Mouse (Mus musculus) stomach, embryonic 16.5 days (tissue): ENCODE results near the gene Tcl1b3. TPM values are rescaled to one million over a fixed set of nuclear protein-coding genes. Genes with fewer than 3 reads are reported as not detected.
A peak's percentile ranks its signal among the peaks of the same experiment; 100 is the strongest.

ENCODE experiments used
- ATAC-seq: fragments of 200-750 bp; cut with Nextera tagmentation; 2 replicates; pipeline ENCODE4 v1.8.0; 2017; ENCODE audit warnings: moderate number of reproducible peaks, moderate TSS enrichment; ENCODE audit not compliant: insufficient read depth, low FRiP score
- H3K27ac ChIP-seq: fragments of 300-500 bp; sonication (generic); 2 replicates; pipeline ENCODE4 v1.5.1; 2014; ENCODE audit warnings: low read length
- H3K27me3 ChIP-seq: fragments of 300-500 bp; sonication (generic); 2 replicates; pipeline ENCODE4 v1.6.1; 2014; ENCODE audit warnings: low read length, control low read depth, mixed read lengths; ENCODE audit not compliant: control insufficient read depth, insufficient read depth
- H3K36me3 ChIP-seq: fragments of 300-500 bp; sonication (generic); 2 replicates; pipeline ENCODE4 v1.6.1; 2014; ENCODE audit warnings: low read length; ENCODE audit not compliant: control insufficient read depth, insufficient read depth
- H3K4me1 ChIP-seq: fragments of 300-500 bp; sonication (generic); 2 replicates; pipeline ENCODE4 v1.6.1; 2014; ENCODE audit warnings: low read length, control low read depth, mixed read lengths; ENCODE audit not compliant: control insufficient read depth, insufficient read depth
- H3K4me2 ChIP-seq: fragments of 300-500 bp; sonication (generic); 2 replicates; pipeline ENCODE4 v1.6.1; 2014; ENCODE audit warnings: low read depth, low read length, mixed read lengths
- H3K4me3 ChIP-seq: fragments of 300-500 bp; sonication (generic); replicated peaks from 2 replicates; pipeline ENCODE4 v1.5.1; 2014; ENCODE audit warnings: mild to moderate bottlenecking, low read length
- H3K9ac ChIP-seq: fragments of 300-500 bp; sonication (generic); 2 replicates; pipeline ENCODE4 v1.6.1; 2014; ENCODE audit warnings: low read length
- H3K9me3 ChIP-seq: fragments of 300-500 bp; sonication (generic); replicated peaks from 2 replicates; pipeline ENCODE4 v1.6.1; 2016; ENCODE audit warnings: low read length, control low read depth; ENCODE audit not compliant: control insufficient read depth
- WGBS: fragments of 180-500 bp; shearing (Covaris S2); extraction: QIAGEN DNeasy Blood & Tissue Kit; methylation state at CpG from one replicate; pipeline ENCODE4 v1.1.7; 2014; 5-methylcytosine and 5-hydroxymethylcytosine counted together
- polyA plus RNA-seq: library from polyadenylated mRNA; unstranded; fragments of >200 nt; fragmentation: Nextera tagmentation; extraction: Ambion mirVana; gene quantifications from 2 replicates; pipeline ENCODE4 v1.2.1, GENCODE M21; 2015

Gene Tcl1b3
- polyA plus RNA-seq, 1 experiment from 2014 or later, result not detected

- Histone ChIP-seq H3K4me3 (no peak within 1 kb of the TSS), H3K4me1 (no peaks in the 10 kb centered on the region), H3K36me3 (no peaks in the 10 kb centered on the region), H3K4me2 (no peak within 1 kb of the TSS), H3K27ac (no peak within 1 kb of the TSS), H3K27me3 (no peaks in the 10 kb centered on the region), H3K9me3 (no peaks in the 10 kb centered on the region), H3K9ac (no peak within 1 kb of the TSS)
- ATAC-seq, result 0 out of 2 replicates have a peak, but pooled peaks have one; percentile 25
- WGBS, result 84% methylated on average over 22 of the region's 22 CpGs
Observed at GRCm38 (mm10) chr12:105222601-105223319, 31.9 kb downstream of the Tcl1b3 start, which contains the start of gene Tcl1. Gene Tcl1, minus strand, starts transcription at chr12:105222793.

GRCm38 (mm10) chr12:105224621-105225320, 33.9 kb downstream of the Tcl1b3 start:
- no peak for ATAC-seq
- Histone ChIP-seq H3K4me3 (no peak overlapping the region), H3K4me1 (no peaks in the 10 kb centered on the region), H3K27me3 (no peaks in the 10 kb centered on the region), H3K36me3 (no peaks in the 10 kb centered on the region), H3K9ac (no peak overlapping the region), H3K4me2 (no peak overlapping the region), H3K27ac (no peak overlapping the region), H3K9me3 (no peaks in the 10 kb centered on the region)
- WGBS, result 58% methylated on average over 16 of the region's 16 CpGs

DNA sequence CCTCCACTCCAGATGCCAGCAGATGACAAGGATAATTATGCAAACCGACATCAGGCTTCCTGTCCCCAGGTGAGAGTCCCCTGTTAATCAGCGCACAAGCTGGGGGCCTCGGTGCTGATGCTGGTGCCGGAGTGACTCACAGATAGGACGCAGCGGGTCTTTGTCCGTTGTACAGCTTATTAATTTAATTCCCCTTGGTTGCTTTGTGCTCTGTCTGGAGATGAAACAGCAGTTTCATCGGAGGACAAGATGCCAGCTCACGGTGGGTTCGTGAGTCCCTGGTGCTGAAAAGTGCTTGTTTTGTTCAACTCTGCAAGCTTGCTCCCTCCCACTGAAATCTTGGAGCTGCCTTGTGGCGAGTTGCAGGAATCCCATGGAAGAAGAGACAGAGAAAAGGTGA, 43.5 kb downstream of the Tcl1b3 start:
- no peaks in the 10 kb centered on the region for H3K27me3 ChIP-seq
- 61% methylated on average over 11 of the region's 11 CpGs for WGBS

GRCm38 (mm10) chr12:105235091-105235490, 44.2 kb downstream of the Tcl1b3 start:
- H3K9ac ChIP-seq, result no peak overlapping the region
- no peaks in the 10 kb centered on the region for H3K36me3 ChIP-seq
- ATAC-seq, result no peak
- no peak overlapping the region for H3K4me3 ChIP-seq
- no peaks in the 10 kb centered on the region for H3K4me1 ChIP-seq
- H3K27me3 ChIP-seq, result no peaks in the 10 kb centered on the region
- WGBS, result 78% methylated on average over 3 of the region's 3 CpGs
- H3K4me2 ChIP-seq, result no peak overlapping the region
- H3K27ac ChIP-seq, result no peak overlapping the region
- H3K9me3 ChIP-seq, result no peaks in the 10 kb centered on the region

More for the DNA sequence above, 43.5 kb downstream of the Tcl1b3 start:
- no peak for ATAC-seq
- no peak overlapping the region for H3K4me2 ChIP-seq
- no peaks in the 10 kb centered on the region for H3K4me1 ChIP-seq
- H3K9me3 ChIP-seq, result no peaks in the 10 kb centered on the region
- H3K4me3 ChIP-seq, result no peak overlapping the region
- no peak overlapping the region for H3K27ac ChIP-seq
- H3K36me3 ChIP-seq, result no peaks in the 10 kb centered on the region
- H3K9ac ChIP-seq, result no peak overlapping the region

- no peaks in the 10 kb centered on the region for H3K36me3 ChIP-seq
- H3K4me1 ChIP-seq, result no peaks in the 10 kb centered on the region
- no peak overlapping the region for H3K9ac ChIP-seq
- H3K9me3 ChIP-seq, result no peaks in the 10 kb centered on the region
- no peak overlapping the region for H3K4me3 ChIP-seq
- H3K27me3 ChIP-seq, result no peaks in the 10 kb centered on the region
- 84% methylated on average over 9 of the region's 9 CpGs for WGBS
- ATAC-seq, result no peak
- no peak overlapping the region for H3K27ac ChIP-seq
- H3K4me2 ChIP-seq, result no peak overlapping the region
Observed at GRCm38 (mm10) chr12:105239060-105239459, 48.2 kb downstream of the Tcl1b3 start.

Other genes with a start within 250 kb of the Tcl1b3 start
- 0.55 and 0.81 TPM in 2 replicates for gene Syne3, start 181.2 kb upstream of the Tcl1b3 start, polyA plus RNA-seq
- gene Glrx5, start 158.4 kb upstream of the Tcl1b3 start, polyA plus RNA-seq, result 121 and 150 TPM in 2 replicates
- gene Tcl1b2, start 45.0 kb upstream of the Tcl1b3 start, polyA plus RNA-seq, result not detected in 2 replicates
- gene Tcl1b1, start 31.4 kb upstream of the Tcl1b3 start, polyA plus RNA-seq, result not detected in 2 replicates
- gene Tcl1b5, start 14.7 kb upstream of the Tcl1b3 start, polyA plus RNA-seq, result not detected in 2 replicates
- not detected in 2 replicates for gene Tcl1b4, start 10.9 kb downstream of the Tcl1b3 start, polyA plus RNA-seq
- not detected in 2 replicates for gene Tcl1, start 31.8 kb downstream of the Tcl1b3 start, polyA plus RNA-seq
- gene Tunar, start 142.8 kb downstream of the Tcl1b3 start, polyA plus RNA-seq, result 0.15 and 0.17 TPM in 2 replicates